In the genomic region with DNA sequence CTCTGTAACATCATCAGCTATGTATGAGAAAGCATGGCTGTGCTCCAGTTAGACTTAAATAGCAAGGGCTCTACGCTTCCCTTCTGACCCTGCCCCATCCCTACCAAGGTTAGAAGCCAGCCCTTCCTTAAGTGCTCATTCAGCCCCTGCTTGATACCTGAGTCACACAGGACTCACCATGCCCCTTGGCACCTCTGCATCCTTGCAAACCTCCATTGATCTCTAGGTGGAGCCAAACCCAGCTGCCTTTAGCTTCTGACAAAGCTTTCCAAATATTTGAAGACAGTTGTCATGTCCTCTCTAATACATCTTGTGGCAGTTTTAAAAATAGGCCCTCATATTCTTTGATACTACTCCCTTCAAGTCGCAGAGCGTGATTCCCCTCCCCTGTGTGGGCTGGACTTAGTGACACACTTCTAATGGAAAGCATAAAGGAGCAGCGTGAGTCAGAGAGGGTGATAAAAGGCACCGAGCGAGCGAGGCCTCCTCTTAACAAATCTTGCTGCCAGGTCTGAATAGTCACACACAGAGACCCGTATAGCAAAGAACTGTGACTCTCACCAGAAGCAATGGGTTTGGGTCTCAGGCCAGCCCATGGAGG, we compare ENCODE assay signal across 14 mouse cellular contexts. TPM values are rescaled to one million over a fixed set of nuclear protein-coding genes. Genes with fewer than 3 reads are reported as not detected.
DNase-seq lines count a peak whose midpoint lies in the region; ATAC-seq lines count a peak whose summit lies in the region.
"Had no signal": no experiment of that assay in that cellular context is flagged by ENCODE, and none has a peak within 500 bp of the region (broad histone marks: within the 10 kb centered on the region; RNA-seq: fewer than 3 reads in every experiment).

No protein-coding gene starts in this region.

- no peak for DNase-seq in heart, postnatal 14 days
- DNase-seq in lung, postnatal 25 days (ENCODE audit: low spot score), result no peak
- peak; percentile 66 for DNase-seq in NIH3T3 (ENCODE audit: low read depth)
- peak; percentile 74 for DNase-seq in adrenal gland, postnatal 14 days
- DNase-seq in kidney, adult 11 months, result no peak
- DNase-seq: kidney, adult 2 months; thymus, adult 2 months had no signal

- no peak overlapping the region for H3K4me3 ChIP-seq in heart, embryonic 13.5 days
- H3K4me3 ChIP-seq in lung, embryonic 15.5 days, result no peak overlapping the region
- H3K4me3 ChIP-seq: heart, embryonic 12.5 days; limb, embryonic 10.5 days; liver, embryonic 15.5 days had no signal

- WGBS in heart, embryonic 13.5 days, result 50% methylated on average over 8 of the region's 8 CpGs
- 54% methylated on average over 8 of the region's 8 CpGs for WGBS in lung, embryonic 15.5 days

- intact Hi-C loops in heart, postnatal 14 days (cut with DNase I), result no loop called here

- H3K27ac ChIP-seq in heart, embryonic 13.5 days (replicated peaks), result peak overlapping the region; percentile 63
- no peak overlapping the region for H3K27ac ChIP-seq in lung, embryonic 15.5 days
- H3K27ac ChIP-seq: limb, embryonic 10.5 days; liver, embryonic 15.5 days had no signal

- no peak overlapping the region; the same call in 1 of the 2 replicates for H3K9ac ChIP-seq in heart, embryonic 13.5 days
- H3K9ac ChIP-seq in lung, embryonic 15.5 days, result no peak overlapping the region
- H3K9ac ChIP-seq: heart, embryonic 12.5 days; liver, embryonic 15.5 days had no signal

- H3K9me3 ChIP-seq in heart, embryonic 13.5 days, result no peaks in the 10 kb centered on the region
- H3K9me3 ChIP-seq in lung, embryonic 15.5 days, result no peaks in the 10 kb centered on the region
- H3K9me3 ChIP-seq: heart, embryonic 12.5 days; limb, embryonic 10.5 days; liver, embryonic 15.5 days had no signal

- 0 out of 2 replicates have a peak overlapping the region, but pooled peaks have one; percentile 16 for H3K4me2 ChIP-seq in heart, embryonic 13.5 days
- no peak overlapping the region for H3K4me2 ChIP-seq in lung, embryonic 15.5 days
- H3K4me2 ChIP-seq: heart, embryonic 12.5 days; liver, embryonic 15.5 days had no signal

- peaks cover 11% of the 10 kb centered on the region for H3K4me1 ChIP-seq in heart, embryonic 13.5 days
- no peaks in the 10 kb centered on the region for H3K4me1 ChIP-seq in lung, embryonic 15.5 days
- H3K4me1 ChIP-seq: liver, embryonic 15.5 days had no signal

- H3K27me3 ChIP-seq in heart, embryonic 13.5 days (replicated peaks), result no peaks in the 10 kb centered on the region
- no peaks in the 10 kb centered on the region for H3K27me3 ChIP-seq in lung, embryonic 15.5 days
- H3K27me3 ChIP-seq: heart, embryonic 12.5 days; liver, embryonic 15.5 days had no signal

- H3K36me3 ChIP-seq in heart, embryonic 13.5 days, result peaks cover 18% of the 10 kb centered on the region
- no peaks in the 10 kb centered on the region for H3K36me3 ChIP-seq in lung, embryonic 15.5 days
- H3K36me3 ChIP-seq: liver, embryonic 15.5 days had no signal

- ATAC-seq in heart, embryonic 13.5 days (ENCODE audit: extremely low read depth, insufficient number of reproducible peaks, low FRiP score, low TSS enrichment), result no peak; the same call in 1 of the 2 replicates
- ATAC-seq in lung, embryonic 15.5 days (ENCODE audit: borderline replicate concordance, extremely low read depth, low FRiP score, low TSS enrichment), result 0 out of 2 replicates have a peak, but pooled peaks have one; percentile 11

RNA-seq across cellular contexts. Expression of gene Sergef, which starts 11.1 kb away (rescaled TPM):
- polyA plus RNA-seq in heart, embryonic 13.5 days (2015; fragmentation: Nextera tagmentation; extraction: Ambion mirVana), result 11.9 and 12.2 TPM in 2 replicates
- total RNA-seq in heart, postnatal 14 days (2021), result 1 to 10 TPM; 3.7 to 4.1 TPM
- 13.3 and 14.4 TPM in 2 replicates for polyA plus RNA-seq in lung, embryonic 15.5 days (2015; fragmentation: Nextera tagmentation; extraction: Ambion mirVana)
- 13.8 and 14.0 TPM in 2 replicates for total RNA-seq in adrenal gland, postnatal 14 days (2021)

RNA-seq across cellular contexts. Expression of gene Tph1, which starts 43.9 kb away (rescaled TPM):
- polyA plus RNA-seq in heart, embryonic 13.5 days (2015; fragmentation: Nextera tagmentation; extraction: Ambion mirVana), result 0.13 TPM in 1 of 2 replicates, not detected in the other
- under 1 TPM in 1 of 2 experiments, not detected in 1; 0.17 TPM for total RNA-seq in heart, postnatal 14 days (2021)
- 0.39 and 0.55 TPM in 2 replicates for polyA plus RNA-seq in lung, embryonic 15.5 days (2015; fragmentation: Nextera tagmentation; extraction: Ambion mirVana)
- 0.26 TPM in 1 of 2 replicates, not detected in the other for total RNA-seq in adrenal gland, postnatal 14 days (2021)
- total RNA-seq: common myeloid progenitor, adult 5-6 weeks; monocyte, adult 5-6 weeks had no signal
- polyA plus RNA-seq: heart, embryonic 12.5 days; kidney, adult 2 months; limb, embryonic 10.5 days; liver, embryonic 15.5 days had no signal

Comparison
In these comparisons a context has a peak if more than half of its experiments do, and no peak if none do; other contexts are left out.
1. DNase-seq: peak in NIH3T3 (single experiment) and adrenal gland, postnatal 14 days (single experiment); none in heart, postnatal 14 days (0 of 2), lung, postnatal 25 days (single experiment) and kidney, adult 11 months (single experiment).